Mouse (Mus musculus) mature B cell (primary cell): ENCODE measurements around the gene Nr1h4.
"Not testable (repeated sequence)": the region's sequence is repeated elsewhere in the genome, so short reads cannot be mapped to it uniquely, and the experiment has no call there.

ENCODE experiments used
- in situ Hi-C: fragments of 300-500 bp; cut with MboI; formaldehyde crosslinking; loops from 2 replicates; pipeline ENCODE4 v1.14.3; 2019

Nr1h4 gene

DNA sequence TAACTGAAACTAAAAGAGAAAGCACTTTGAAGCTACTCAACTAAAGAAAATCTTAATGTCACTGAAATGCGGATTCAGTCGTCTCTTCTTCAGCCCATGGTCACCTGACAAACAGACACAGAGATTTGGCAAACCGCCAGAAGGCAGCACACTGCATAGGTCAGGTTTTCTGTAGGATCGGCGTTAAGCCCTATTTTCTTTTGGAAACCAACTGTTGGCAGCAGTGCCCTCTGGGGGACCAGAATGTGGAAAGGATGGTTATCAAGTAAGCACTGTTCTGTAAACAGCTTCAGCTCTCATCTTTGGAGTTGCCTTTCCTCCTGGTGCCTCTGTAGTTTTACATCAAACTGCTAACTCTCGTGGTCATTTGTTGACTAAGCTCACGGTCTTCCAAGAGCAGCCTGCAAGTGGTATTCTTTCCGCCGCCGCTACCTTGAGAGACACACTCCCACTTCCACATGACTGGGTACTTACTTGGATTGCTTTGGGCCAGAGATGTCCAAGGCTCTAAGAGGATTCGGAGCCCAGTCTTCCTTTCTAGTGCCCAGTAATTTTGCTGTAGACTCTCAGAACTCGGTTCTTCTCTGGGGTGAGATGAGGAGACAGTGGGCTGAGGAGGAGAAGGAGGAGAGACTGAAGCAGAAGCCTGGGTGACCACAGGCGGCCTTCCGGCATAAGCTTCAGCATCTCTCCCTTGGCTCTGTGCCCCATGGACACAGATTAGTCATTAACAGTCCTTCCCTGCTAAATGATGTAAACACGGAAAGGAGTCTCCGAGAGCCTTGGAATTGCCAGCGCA is at the start of gene Nr1h4:
TSS of gene Nr1h4 (minus strand) at position 657 of the 799 bp plus-strand sequence.
- in situ Hi-C loops: no loop called here

DNA sequence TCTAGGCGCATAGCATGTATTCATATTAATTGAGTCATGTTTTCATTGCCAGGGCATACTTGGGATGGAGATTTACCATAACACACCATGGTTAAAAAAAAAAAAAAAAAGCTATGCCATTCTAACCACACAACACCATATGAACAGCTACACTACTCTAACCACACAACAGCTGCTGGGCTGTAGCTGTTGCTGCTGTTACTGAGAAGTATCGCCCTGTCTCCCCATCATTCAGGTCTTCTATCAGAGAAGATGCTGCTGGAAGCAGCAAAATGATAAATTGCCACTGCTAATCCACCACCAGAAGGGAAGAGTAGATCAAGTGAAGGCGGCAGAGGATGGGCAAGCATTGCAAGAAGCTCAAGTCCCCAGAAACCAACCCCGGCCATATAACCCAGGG is 45.4 kb upstream of the Nr1h4 start:
- in situ Hi-C loops: no loop called here

DNA sequence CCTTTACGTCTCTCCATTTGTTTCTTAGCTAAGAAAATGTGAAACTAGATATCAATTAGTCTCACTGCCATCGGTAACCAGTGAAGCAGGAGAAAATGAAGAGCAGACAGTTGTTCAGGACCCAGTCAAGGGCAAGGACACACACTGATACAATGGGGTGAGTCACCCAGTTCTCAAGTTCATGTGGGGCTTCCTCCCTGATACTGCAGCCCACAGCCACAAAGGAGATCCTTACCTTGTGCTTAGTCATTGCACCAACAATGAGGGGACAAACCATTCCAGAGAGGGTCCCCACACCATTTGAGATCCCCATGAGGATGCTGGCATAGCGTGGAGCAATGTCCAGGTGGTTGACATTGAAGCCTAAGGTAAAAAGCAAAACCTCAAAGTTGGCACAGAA is 44.3 kb upstream of the Nr1h4 start:
- in situ Hi-C loops: no loop called here

DNA sequence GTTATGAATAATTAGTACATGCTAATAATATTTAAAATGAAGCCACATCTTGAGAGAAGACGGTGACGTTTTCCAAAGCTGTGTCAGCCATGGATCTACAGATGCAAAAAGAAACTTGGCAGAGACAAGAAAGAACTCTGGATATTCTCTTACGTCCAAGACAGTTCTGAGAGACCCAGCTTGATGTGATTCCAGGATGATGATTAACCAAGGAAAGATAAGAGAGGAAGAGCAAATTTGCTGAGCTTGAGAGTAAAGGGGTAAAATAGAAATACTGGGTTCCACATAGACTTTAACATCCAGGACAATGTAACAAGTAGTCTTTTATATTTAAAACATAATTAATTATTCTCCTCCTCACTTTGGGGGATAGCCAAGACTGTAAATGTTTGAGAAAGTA is 40.0 kb upstream of the Nr1h4 start:
- in situ Hi-C loops: no loop called here

DNA sequence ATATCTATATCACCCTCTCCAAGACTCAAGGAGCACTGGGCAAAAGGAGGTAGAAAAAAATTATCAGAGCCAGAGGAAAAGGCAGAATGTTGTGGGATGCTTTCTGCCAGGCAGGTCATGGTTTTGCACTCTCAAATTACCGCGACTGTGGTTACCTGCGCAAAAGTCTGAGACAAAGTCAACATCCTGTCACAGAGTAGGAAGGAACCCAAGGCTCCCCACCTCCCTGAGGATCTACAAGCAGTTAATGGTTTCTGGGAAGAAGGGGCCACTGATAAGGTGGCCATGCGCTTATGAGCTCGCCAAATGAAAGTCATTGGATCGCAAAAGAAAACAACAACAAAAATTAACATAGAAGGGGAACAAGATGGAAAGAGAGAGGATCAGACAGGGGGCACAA is 39.6 kb upstream of the Nr1h4 start:
- in situ Hi-C loops: no loop called here

DNA sequence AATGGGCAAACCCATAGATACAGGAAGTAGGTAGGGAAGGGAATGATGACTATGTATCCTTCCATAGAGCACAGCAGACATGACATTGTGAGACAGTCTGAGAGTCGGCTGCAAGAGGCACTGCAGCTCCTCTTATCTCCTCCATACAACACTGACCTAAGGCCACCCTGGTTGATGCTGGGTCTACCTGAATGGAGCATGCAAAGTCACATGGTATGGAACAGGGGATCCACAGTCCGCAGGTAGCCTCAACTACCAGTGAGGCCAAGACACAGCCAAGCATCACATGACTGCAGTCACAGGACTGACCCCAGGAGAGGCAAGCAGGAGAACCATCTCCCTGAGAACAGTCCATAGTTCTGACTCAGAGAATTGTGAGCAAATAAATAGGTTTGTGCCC is 34.0 kb upstream of the Nr1h4 start:
- in situ Hi-C loops: no loop called here

DNA sequence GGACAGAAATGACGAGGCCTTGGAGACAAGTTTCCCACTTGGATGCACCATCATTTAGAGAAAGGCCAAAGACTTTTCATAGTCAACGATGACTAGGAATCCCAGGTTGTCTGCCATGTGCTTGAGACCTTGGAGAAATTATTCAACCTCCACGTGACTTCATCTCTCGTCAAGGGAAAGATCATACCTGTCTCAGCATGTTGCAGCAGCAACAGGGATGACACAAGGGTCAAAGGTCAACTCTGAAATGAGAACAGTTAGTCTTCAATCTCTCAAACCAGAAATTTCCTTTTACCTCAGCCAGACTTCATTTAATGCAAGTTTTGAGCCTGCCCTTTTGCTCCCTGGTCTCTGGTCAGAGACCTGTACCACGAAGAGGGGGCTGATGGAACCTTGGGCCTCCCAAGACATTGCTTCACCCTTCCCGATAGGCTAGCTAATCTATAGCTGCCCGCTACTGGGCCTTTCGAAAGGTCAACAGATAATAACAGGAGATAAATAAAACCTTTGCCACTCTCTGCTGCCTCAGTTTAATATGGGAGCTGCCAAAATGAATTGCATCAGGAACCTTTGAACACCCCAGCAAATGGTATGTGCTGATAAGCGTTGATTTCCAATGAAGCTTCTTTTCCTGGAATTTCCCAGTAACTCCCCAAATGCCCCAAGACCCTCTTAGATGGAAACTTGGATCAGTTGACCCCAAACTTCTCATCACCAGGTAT is 32.1 kb upstream of the Nr1h4 start:
- in situ Hi-C loops: no loop called here

DNA sequence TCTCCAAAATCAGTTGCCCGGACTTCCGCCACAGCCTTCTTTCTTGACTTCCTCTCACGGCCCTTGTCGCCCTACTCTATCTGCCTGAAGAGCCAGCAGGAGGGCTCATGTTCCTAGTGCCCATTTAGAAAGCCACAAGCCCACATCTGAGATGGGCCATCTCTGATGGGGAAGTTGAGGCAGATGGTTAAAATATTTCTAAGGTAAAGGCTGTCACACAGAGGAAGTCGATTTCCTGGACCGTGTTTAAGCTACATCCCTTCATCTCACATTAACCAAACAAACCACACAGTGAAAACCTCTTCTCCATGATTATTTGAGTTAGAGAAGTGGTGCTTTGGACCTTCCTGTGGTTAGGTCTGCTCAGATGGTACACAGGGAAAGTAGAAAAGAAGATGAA is 28.7 kb upstream of the Nr1h4 start:
- in situ Hi-C loops: no loop called here

DNA sequence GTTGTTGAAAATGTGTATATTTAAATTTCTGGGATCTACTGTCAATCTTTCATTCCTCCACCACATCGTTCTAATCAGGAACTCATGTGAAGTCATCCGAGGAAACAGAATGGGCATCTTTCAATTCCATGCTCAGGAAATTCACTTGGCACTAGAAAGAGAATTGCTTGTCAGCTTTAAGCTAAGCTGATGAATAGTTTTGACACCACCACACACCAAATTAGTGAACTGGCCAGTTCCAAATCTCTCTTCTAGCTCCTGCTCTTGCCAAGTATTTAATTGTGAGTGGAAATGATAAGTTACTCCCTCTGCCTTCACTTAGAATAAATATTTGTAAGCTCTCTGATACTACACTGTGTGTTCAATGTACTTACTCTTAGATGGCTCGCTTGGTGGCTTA is 26.0 kb upstream of the Nr1h4 start:
- in situ Hi-C loops: no loop called here

DNA sequence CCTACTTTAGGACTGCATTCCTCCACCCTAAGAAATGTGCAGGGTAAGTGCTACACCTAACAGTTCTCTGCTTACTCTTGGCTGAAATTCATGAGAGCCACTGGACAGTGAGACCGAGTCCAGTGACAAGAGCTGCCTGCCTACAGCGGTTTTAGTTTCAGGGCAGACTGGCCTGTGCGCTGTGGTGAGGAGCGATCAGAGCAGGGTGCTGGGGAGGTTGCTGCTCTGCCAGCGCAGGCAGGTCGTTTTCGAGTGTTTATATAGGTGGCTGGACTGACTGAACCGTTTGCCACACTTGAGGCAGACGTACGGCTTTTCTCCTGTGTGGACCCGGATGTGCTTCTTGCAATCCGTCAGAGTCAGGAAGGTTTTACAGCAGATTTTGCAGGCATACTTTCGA is 21.5 kb upstream of the Nr1h4 start:
- in situ Hi-C loops: not testable (repeated sequence)

DNA sequence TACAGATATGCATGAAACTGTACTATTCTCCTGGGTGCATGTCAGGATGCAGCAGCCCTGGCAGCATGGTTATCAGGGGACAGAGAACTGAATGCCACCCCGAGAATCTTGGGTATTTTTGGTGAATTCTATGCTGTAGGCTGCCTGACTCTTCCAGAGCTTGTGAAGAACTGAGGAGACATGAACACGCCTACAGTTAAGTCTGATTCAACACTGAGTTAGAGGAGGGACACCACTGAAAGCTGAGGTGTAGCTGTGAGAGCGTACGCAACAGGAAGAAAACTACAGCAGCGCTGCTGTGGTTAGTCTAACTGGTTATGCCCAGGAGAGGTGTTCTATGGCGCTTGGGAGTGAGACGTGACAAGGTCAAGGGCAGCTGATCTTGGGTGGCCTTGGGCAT is 20.5 kb upstream of the Nr1h4 start:
- in situ Hi-C loops: not testable (repeated sequence)

DNA sequence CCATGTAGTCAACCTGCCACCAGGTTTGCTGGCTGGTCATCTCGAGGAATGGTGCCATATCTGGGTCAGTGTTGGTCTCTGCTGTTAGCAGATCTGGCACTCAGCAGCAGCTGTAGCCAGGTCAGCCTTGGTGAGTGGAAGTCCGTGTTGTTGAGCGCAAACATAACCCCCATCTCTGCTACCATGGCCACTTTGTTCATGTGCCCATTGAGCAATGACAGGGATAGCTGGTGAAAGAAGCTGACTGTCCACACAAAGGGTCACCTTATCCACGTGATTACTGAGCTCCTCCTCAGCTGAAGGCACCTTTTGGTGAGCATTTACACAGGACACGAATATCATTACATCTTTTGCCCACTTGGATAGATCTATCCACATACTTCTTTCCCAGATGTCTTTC is 19.6 kb upstream of the Nr1h4 start:
- in situ Hi-C loops: no loop called here

DNA sequence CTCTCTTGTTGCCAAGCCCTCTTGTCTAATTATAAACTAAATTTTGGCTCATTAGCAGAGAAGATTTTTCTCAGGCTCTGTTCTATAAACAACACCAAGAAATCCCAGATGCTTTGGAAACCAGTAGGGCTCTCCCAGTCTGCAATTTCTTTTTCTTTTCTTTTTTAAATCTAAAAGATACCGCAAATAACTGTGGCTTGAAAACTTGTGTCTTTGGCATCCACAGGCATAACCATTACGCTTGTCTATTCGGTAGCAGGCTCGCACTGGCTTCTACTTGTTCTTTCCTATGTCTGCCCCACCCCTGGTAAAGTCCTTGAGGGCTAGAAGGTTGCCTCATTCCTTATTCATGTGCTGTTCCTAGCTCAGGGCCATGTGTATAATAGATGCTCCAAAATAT is 18.3 kb upstream of the Nr1h4 start:
- in situ Hi-C loops: no loop called here

DNA sequence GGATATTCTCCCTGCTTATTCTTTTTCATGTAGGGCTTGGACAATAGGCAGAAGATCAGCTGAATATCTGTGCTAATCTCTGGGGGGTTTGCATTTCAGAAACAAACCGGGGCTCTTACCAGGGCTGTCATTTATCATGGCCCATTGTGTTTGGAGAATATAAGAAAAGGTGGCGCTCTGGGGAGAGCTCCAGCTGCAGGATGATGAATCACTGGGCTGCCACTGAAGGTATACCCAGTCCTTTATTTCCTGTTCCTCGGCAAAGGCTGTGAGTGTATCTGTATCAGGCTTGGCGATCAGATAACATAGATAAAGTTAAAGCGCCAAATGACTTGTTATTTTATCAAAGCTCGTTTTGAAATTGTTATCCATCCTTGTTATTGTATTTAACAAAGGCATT is 14.6 kb upstream of the Nr1h4 start:
- in situ Hi-C loops: no loop called here

DNA sequence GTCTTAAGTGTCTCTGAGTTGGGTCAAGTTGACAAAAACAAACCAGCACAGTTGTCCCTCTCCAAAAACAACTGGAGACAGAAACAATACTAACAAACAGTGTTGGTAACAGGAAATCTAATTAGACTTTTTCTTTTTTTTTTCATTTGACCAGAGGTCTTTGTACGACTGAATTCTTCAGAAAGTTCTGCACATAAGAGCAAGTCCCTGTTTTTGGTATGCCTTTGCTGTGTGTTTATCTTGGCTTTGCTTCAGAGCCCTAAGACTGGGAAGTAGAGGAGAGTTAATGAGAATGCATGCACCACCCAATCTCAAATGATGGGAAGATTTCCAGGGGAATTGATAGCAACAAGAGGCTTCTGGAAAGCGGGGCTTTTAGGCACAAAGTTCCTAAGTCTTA is 13.6 kb upstream of the Nr1h4 start:
- in situ Hi-C loops: no loop called here

DNA sequence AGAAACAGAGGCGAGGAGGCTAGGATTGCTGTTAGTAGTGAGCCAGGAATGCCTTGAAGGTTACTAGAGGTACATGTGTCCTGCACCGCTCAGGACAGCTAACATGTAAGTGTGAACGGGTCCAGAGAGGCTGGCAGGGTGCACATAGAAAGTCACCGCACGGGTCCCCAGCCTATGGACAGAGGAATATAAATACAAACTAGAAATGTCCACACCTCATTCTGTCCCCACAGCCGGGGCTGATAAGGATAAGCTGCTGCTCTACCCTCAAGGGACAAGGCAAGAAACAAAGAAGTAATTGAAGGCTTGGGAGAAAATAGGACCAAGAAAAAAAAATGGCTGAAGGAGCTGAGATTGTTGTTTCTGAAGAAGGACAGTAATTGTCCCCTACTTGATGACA is 10.5 kb upstream of the Nr1h4 start:
- in situ Hi-C loops: no loop called here

DNA sequence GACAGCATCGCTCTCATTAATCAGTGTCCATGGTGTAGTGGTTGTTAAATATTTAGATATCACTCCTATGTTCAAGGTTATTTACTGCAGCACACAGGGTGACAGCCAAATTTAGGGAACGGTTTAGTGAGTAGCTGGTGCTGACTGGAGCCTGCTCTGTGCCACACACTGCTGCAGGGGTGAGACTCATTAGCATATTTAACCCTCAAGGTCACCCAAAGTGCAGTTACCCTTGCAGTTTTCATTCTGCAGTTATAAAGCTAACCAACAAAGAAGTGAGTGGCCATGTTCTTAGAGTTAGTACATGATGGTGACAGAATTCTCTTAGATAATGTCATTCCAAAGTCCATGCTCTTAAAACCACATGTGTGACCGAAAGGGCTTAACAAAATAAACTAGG is 8.9 kb upstream of the Nr1h4 start:
- in situ Hi-C loops: no loop called here

DNA sequence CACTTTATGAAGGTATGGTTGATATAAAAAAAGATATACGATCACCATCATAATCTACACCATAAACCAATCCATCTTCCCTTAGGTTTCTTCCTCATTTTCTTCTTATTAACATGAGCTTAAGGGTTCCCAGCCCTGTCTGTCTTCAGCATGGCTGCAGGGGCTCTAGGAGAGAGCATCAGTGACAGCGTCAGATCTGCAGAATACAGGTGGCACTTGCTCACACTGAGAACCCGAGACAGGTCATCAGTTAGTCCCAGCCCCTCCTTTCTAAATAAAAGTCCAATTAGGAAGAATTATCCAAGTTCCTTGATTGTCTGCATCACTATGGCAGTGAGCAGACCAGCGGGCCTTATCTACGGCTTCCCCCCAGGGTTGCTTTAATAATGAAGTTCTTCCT is 934 bp downstream of the Nr1h4 start:
- in situ Hi-C loops: no loop called here

DNA sequence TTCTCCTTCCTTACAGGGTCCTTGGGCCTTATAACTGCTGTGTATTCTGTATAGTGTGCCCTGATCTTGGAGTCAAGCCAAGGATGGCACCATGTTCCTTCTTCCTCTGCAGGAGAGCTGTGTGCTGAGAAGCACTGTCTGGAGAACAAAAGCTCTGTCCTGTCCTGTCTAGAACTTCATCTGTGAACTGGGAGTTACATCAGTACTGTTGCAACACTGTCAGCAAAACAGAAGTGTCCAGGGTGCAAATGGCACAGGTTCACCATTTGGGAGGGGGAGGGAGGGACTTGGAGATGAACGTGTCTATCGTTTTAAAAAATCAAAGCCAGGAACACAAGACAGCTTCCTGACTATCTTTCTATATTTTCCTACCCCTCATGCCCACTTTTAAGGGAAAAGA is 1.4 kb downstream of the Nr1h4 start:
- in situ Hi-C loops: no loop called here

DNA sequence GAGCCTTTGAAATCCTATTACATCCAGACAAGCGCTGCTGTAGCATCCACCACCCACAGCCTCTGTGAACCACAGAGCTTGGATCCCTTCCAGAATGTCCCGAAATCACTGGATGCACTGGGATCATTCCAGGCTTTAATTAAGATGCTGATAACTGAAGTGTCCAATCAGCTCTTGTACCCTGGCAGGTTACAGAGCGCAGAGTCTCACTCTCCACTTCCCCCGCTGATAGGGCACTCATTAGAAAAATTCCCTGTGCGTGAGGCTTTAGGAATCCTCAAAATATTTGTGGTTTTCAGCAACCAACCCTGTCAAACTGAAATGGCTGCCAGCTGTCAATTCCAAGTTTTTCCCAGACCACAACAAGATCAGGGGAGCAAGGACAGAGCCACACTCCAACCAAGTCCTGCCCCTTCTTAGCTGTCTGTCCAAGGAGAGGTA is 2.2 kb downstream of the Nr1h4 start:
- in situ Hi-C loops: no loop called here

DNA sequence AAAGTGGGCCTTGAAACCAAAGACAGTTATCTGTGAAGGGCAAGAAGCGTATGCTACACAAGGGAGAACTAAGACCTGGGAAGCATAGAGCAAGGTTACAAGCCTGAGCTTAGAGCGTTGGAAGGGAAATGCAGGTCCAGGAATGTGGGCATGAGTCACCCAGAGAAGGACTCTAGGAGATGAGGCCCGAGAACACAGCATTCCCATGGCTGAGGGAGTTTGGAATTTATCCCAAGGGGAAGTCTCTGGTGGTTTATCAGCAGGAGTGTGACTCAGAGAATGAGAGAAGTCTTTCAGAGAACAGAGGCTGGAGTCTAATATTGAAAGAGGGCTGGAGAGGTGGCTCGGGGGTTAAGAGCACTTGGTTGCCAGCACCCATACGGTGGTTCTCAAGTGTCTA is 6.3 kb downstream of the Nr1h4 start:
- in situ Hi-C loops: no loop called here

DNA sequence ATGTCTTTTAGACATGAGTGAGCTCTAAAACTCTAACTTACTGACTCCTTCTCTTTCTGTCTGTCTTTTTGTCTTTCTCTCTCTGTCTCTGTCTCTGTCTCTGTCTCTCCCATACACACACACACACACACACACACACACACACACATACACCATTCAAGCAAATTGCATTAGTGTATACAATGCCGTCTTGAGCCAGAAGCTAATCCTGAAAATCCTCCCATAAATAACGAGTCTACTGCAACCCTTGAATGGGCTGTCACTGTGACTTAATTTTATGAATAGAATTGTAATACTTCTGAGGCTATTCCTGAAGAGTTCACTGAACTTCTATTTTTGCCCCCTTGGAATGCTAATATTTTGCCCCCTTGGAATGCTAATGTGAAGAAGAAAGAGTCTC is 7.6 kb downstream of the Nr1h4 start:
- in situ Hi-C loops: no loop called here

DNA sequence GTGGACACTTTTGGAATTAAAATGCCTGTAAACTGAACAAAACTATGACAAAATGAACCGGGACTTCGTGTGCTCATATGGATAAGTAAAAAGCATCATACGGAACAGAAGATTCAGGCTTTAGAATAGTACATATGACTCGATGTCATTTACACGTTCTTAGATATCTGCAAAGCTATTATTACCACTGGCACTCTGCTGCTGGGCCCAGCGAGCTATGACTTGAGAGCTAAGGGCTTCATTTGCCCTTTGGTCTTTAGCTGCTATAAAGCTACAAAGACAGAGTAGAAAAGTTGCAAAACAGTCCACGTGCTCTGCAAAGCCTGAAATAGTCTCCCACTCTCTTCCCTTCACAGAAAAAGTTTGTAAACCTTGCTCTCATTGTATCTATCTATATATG is 10.9 kb downstream of the Nr1h4 start:
- in situ Hi-C loops: no loop called here
